Mouse (Mus musculus) heart, embryonic 16.5 days (tissue): ENCODE results near the gene Fkbp14. TPM values are rescaled to one million over a fixed set of nuclear protein-coding genes. Genes with fewer than 3 reads are reported as not detected.

Experiments
- ATAC-seq: fragments of 200-750 bp; cut with Nextera tagmentation; replicated peaks from 2 replicates; pipeline ENCODE4 v1.8.0; 2017; ENCODE audit warnings: moderate number of reproducible peaks; ENCODE audit not compliant: insufficient read depth, low FRiP score; ENCODE audit errors: extremely low read depth
- H3K27ac ChIP-seq: fragments of 300-500 bp; sonication (generic); 2 replicates; pipeline ENCODE4 v1.5.1; 2014; ENCODE audit warnings: mild to moderate bottlenecking, low read length, control low read depth, moderate library complexity
- H3K27me3 ChIP-seq: fragments of 300-500 bp; sonication (generic); 2 replicates; pipeline ENCODE4 v1.6.1; 2014; ENCODE audit warnings: low read length, mixed read lengths; ENCODE audit not compliant: control insufficient read depth, insufficient read depth
- H3K36me3 ChIP-seq: fragments of 300-500 bp; sonication (generic); 2 replicates; pipeline ENCODE4 v1.6.1; 2014; ENCODE audit not compliant: control insufficient read depth, insufficient read depth
- H3K4me1 ChIP-seq: fragments of 300-500 bp; sonication (generic); 2 replicates; pipeline ENCODE4 v1.6.1; 2014; ENCODE audit warnings: low read length, mixed read lengths; ENCODE audit not compliant: control insufficient read depth, insufficient read depth
- H3K4me2 ChIP-seq: fragments of 300-500 bp; sonication (generic); 2 replicates; pipeline ENCODE4 v1.6.1; 2014; ENCODE audit warnings: low read depth, mild to moderate bottlenecking, control low read depth, low read length
- H3K4me3 ChIP-seq: fragments of 300-500 bp; sonication (generic); 2 replicates; pipeline ENCODE4 v1.5.1; 2014; ENCODE audit warnings: mild to moderate bottlenecking, control low read depth, low read length
- H3K9ac ChIP-seq: fragments of 300-500 bp; sonication (generic); 2 replicates; pipeline ENCODE4 v1.6.1; 2014; ENCODE audit warnings: low read length, control low read depth
- H3K9me3 ChIP-seq: fragments of 300-500 bp; sonication (generic); replicated peaks from 2 replicates; pipeline ENCODE4 v1.6.1; 2016; ENCODE audit warnings: low read length; ENCODE audit not compliant: control insufficient read depth
- WGBS: fragments of 180-500 bp; shearing (Covaris S2); extraction: QIAGEN DNeasy Blood & Tissue Kit; methylation state at CpG from one replicate; pipeline ENCODE4 v1.1.7; 2014; 5-methylcytosine and 5-hydroxymethylcytosine counted together
- polyA plus RNA-seq: library from polyadenylated mRNA; unstranded; fragments of >200 nt; fragmentation: Nextera tagmentation; extraction: Ambion mirVana; gene quantifications from 2 replicates; pipeline ENCODE4 v1.2.1, GENCODE M21; 2015

Gene Fkbp14
- polyA plus RNA-seq, 1 experiment from 2014 or later: 22.3 TPM

GRCm38 (mm10) chr6:54528666-54529065 is 68.4 kb downstream of the Fkbp14 start:
- Histone ChIP-seq H3K27me3 (no peaks in the 10 kb centered on the region), H3K36me3 (no peaks in the 10 kb centered on the region), H3K27ac (no peak overlapping the region), H3K4me2 (no peak overlapping the region), H3K4me1 (peaks cover 8% of the 10 kb centered on the region; the same call in 1 of the 2 replicates), H3K9ac (no peak overlapping the region), H3K4me3 (no peak overlapping the region), H3K9me3 (no peaks in the 10 kb centered on the region)
- WGBS: 71% methylated on average over 8 of the region's 8 CpGs
- no peak for ATAC-seq

Other genes starting within 250 kb of the Fkbp14 start
- 2.8 and 3.6 TPM in 2 replicates for gene Wipf3, start 167.7 kb downstream of the Fkbp14 start, polyA plus RNA-seq
- 5.1 and 6.3 TPM in 2 replicates for gene Scrn1, start 30.8 kb downstream of the Fkbp14 start, polyA plus RNA-seq
- gene Plekha8, start 2.2 kb downstream of the Fkbp14 start, polyA plus RNA-seq: 4.5 and 5.5 TPM in 2 replicates
- 6.3 and 6.8 TPM in 2 replicates for gene Mturn, start 84.3 kb upstream of the Fkbp14 start, polyA plus RNA-seq
- gene Znrf2, start 219.6 kb upstream of the Fkbp14 start, polyA plus RNA-seq: 3.1 and 3.3 TPM in 2 replicates